Mouse (Mus musculus) limb, embryonic 11.5 days (tissue): ENCODE results near the gene Tmprss12. TPM values are rescaled to one million over a fixed set of nuclear protein-coding genes. Genes with fewer than 3 reads are reported as not detected.

Experiments used
- ATAC-seq: fragments of 200-750 bp; cut with Nextera tagmentation; 2 replicates; pipeline ENCODE4 v1.8.0; 2017; ENCODE audit warnings: low read depth; ENCODE audit not compliant: insufficient number of reproducible peaks, low FRiP score, low TSS enrichment
- DNase-seq: peaks from one replicate; pipeline ENCODE4 v3.0.0-alpha.2; 2015; ENCODE audit warnings: low spot score
- H3K27ac ChIP-seq: fragments of 300-500 bp; sonication (generic); replicated peaks from 2 replicates; pipeline ENCODE4 v1.5.1; 2014; ENCODE audit warnings: low read depth, mild to moderate bottlenecking, low read length
- H3K27me3 ChIP-seq: fragments of 300-500 bp; sonication (generic); 2 replicates; pipeline ENCODE4 v1.6.1; 2014; ENCODE audit warnings: mild to moderate bottlenecking, low read length, mixed read lengths; ENCODE audit not compliant: control insufficient read depth, insufficient read depth
- H3K36me3 ChIP-seq: fragments of 300-500 bp; sonication (generic); 2 replicates; pipeline ENCODE4 v1.6.1; 2014; ENCODE audit warnings: mild to moderate bottlenecking, low read length, moderate library complexity, mixed read lengths; ENCODE audit not compliant: control insufficient read depth, insufficient read depth
- H3K4me1 ChIP-seq: fragments of 300-500 bp; sonication (generic); 2 replicates; pipeline ENCODE4 v1.6.1; 2014; ENCODE audit warnings: low read length, mixed read lengths; ENCODE audit not compliant: control insufficient read depth, insufficient read depth
- H3K4me2 ChIP-seq: fragments of 300-500 bp; sonication (generic); 2 replicates; pipeline ENCODE4 v1.6.1; 2014; ENCODE audit warnings: low read depth, mild to moderate bottlenecking, moderate library complexity; ENCODE audit not compliant: severe bottlenecking
- H3K4me3 ChIP-seq: fragments of 300-500 bp; sonication (generic); 2 replicates; pipeline ENCODE4 v1.5.1; 2014; ENCODE audit warnings: low read depth, low read length
- H3K9ac ChIP-seq: fragments of 300-500 bp; sonication (generic); 2 replicates; pipeline ENCODE4 v1.6.1; 2014; ENCODE audit warnings: mild to moderate bottlenecking, low read length
- H3K9me3 ChIP-seq: fragments of 300-500 bp; sonication (generic); 2 replicates; pipeline ENCODE4 v1.6.1; 2016; ENCODE audit warnings: low read length; ENCODE audit not compliant: control insufficient read depth
- WGBS: fragments of 180-500 bp; shearing (Covaris S2); extraction: QIAGEN DNeasy Blood & Tissue Kit; methylation state at CpG from one replicate; pipeline ENCODE4 v1.1.7; 2014; 5-methylcytosine and 5-hydroxymethylcytosine counted together
- polyA plus RNA-seq: library from polyadenylated mRNA; unstranded; fragments of >200 nt; fragmentation: Nextera tagmentation; extraction: Ambion mirVana; gene quantifications from 2 replicates; pipeline ENCODE4 v1.2.1, GENCODE M21; 2014

Tmprss12 gene
- polyA plus RNA-seq: not detected in 2 replicates

DNA sequence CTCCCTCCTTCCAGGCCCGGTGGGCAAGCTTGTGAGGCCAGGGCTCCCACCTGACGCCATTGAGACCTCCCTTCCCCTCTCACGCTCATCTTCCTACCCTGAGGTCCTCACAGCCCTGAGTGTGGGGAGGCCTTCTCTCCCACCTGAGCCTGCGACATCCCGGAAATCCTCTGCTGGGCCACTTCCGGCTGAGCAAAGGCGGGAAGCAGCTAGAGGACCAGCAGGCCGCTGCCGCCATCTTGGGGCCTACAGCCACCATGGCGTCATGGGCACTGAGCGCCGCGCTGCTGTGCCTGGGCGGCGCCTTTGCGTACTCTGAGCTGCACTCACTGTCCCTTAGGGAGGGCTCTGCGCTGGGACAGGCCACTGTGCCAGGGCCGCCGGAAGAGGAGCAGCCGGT, at the start of gene Tmprss12:
Tmprss12 (plus strand) TSS at position 212 of the 400 bp plus-strand sequence.
- 95% methylated on average over 20 of the region's 20 CpGs for WGBS
- ATAC-seq: no peak
- Histone ChIP-seq H3K4me2 (no peak within 1 kb of the TSS), H3K9me3 (no peaks in the 10 kb centered on the region), H3K4me1 (no peaks in the 10 kb centered on the region), H3K36me3 (no peaks in the 10 kb centered on the region), H3K4me3 (no peak within 1 kb of the TSS), H3K27me3 (no peaks in the 10 kb centered on the region), H3K9ac (no peak within 1 kb of the TSS), H3K27ac (no peak within 1 kb of the TSS)
- no peak for DNase-seq

DNA sequence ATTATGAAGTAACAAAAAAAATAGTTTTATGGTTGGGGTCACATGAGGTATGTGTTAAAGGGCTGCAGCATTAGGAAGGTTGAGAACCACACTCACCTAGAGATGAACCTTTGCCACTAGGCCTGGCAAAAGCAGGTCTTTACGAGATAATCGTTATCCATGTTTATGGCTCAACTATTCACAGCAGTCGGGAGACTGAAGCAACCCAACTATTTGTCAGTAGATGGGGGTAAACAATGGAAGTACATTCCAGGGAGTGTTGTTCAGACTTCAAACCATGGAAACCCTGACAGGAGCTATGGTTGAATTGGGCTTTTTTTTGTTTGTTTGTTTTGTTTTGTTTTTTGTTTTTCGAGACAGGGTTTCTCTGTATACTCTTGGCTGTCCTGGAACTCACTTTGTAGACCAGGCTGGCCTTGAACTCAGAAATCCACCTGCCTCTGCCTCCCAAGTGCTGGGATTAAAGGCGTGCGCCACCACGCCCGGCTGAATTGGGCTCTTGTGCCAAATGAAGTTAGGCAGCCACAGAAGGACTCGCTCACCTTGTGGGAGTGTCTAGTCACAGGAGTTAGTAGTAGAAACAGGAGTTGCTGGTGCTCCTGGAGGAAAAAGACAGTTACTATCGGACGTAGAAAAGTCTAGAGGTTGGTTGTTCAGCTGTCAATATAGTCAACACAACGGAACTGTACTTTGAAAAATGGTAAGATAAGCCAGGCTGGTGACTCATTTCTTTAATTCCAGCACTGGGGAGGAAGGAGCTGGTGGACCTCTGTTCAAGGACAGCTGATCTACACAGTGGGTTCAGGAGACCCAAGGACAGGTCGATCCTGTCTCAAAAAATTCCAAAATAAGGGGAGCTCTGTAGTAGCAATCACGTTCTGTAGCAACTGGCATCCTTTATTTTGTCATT, 48.8 kb upstream of the Tmprss12 start:
- Histone ChIP-seq H3K9ac (no peak overlapping the region), H3K27ac (no peak overlapping the region)
- WGBS: 90% methylated on average over 14 of the region's 14 CpGs

DNA sequence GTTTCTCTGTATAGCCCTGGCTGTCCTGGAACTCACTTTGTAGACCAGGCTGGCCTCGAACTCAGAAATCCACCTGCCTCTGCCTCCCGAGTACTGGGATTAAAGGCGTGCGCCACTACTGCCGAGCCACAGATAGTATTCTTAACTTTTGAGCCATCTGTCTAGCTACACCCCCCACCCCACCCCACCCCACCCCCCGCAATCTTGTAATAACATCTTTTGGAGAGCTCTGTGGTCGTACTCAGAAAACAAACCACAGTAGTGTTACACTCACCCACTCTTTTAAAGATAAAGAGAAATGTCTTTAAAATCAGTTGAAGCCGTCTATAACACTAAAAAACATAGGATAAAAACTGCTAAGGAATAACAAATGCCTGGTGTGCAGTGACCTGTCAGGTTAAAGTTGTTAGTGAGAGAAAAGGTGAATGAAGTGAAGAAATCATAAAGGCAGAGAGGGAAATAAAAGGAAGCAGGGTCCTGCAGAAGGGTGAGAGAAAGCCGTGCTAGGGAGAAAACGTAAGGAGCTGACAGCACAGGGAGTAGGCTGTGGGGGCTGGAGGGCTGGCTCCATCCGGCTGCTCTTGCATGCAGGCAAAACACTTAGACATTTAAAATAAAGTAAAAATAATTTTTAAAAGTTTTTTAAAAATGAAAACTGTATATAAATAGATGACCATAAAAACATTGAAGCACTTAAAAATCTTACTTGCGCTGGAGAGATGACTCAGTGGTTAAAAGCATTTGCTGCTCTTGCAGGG, 45.2 kb upstream of the Tmprss12 start:
- no peak for ATAC-seq
- no peak for DNase-seq
- no peak overlapping the region for H3K27ac ChIP-seq
- H3K36me3 ChIP-seq: peaks cover 23% of the 10 kb centered on the region
- H3K4me3 ChIP-seq: no peak overlapping the region
- 92% methylated on average over 12 of the region's 12 CpGs for WGBS
- H3K27me3 ChIP-seq: no peaks in the 10 kb centered on the region
- H3K9ac ChIP-seq: no peak overlapping the region
- no peaks in the 10 kb centered on the region for H3K9me3 ChIP-seq
- no peak overlapping the region for H3K4me2 ChIP-seq
- no peaks in the 10 kb centered on the region for H3K4me1 ChIP-seq

More for the DNA sequence above, 48.8 kb upstream of the Tmprss12 start:
- H3K4me1 ChIP-seq: peaks cover 5% of the 10 kb centered on the region; the same call in 1 of the 2 replicates
- peaks cover 19% of the 10 kb centered on the region for H3K36me3 ChIP-seq
- DNase-seq: no peak
- H3K4me2 ChIP-seq: no peak overlapping the region
- no peak for ATAC-seq
- H3K4me3 ChIP-seq: no peak overlapping the region
- H3K9me3 ChIP-seq: no peaks in the 10 kb centered on the region
- H3K27me3 ChIP-seq: no peaks in the 10 kb centered on the region

DNA sequence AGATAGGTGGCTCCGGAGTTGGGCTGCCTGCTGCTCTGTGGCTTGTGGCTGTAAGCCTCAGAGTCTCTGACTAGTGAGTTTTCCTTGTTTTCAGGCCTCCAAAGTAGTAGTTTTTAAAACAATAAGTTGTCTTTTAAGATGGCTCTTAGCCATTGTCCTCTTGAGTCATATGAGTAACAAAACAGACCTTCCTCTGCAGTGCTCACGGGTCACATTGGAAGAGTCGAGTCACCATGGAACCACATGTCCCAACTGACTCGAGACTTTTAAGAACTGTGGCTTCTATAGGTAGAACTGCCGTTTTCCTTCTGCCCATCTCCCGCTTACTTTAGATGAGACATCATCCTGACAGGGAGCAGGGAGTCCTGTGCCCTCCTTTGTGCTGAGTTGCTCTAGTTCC, 43.7 kb upstream of the Tmprss12 start:
- Histone ChIP-seq H3K36me3 (peaks cover 26% of the 10 kb centered on the region), H3K4me2 (no peak overlapping the region), H3K27ac (no peak overlapping the region), H3K9me3 (no peaks in the 10 kb centered on the region), H3K4me1 (no peaks in the 10 kb centered on the region), H3K27me3 (no peaks in the 10 kb centered on the region), H3K9ac (no peak overlapping the region), H3K4me3 (no peak overlapping the region)
- WGBS: 93% methylated on average over 6 of the region's 6 CpGs
- DNase-seq: no peak
- ATAC-seq: no peak

DNA sequence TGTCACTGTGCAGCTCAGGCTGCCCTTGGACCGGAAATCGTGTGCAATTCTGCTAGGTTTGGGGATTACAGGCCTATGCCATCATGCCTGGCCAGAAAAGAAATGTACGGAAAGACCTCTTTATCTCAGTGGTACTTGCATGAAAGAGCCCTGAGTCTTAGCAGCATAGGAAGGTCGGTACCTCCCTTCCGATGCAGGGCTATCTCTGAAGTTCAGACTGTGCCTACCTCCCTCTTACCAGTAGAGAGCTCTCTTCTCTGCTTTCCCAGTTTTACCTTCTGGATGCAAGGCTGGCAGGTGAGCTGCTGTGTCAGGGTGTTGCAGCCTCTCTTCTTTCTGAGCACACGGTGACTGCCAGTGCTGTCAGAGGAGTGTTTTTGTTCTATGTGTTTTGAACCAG, 38.9 kb upstream of the Tmprss12 start:
- Histone ChIP-seq H3K27ac (no peak overlapping the region), H3K27me3 (no peaks in the 10 kb centered on the region), H3K4me3 (no peak overlapping the region), H3K36me3 (peaks cover 19% of the 10 kb centered on the region), H3K4me2 (no peak overlapping the region), H3K9ac (no peak overlapping the region), H3K4me1 (no peaks in the 10 kb centered on the region), H3K9me3 (no peaks in the 10 kb centered on the region)
- no peak for DNase-seq
- ATAC-seq: no peak
- 91% methylated on average over 6 of the region's 6 CpGs for WGBS

DNA sequence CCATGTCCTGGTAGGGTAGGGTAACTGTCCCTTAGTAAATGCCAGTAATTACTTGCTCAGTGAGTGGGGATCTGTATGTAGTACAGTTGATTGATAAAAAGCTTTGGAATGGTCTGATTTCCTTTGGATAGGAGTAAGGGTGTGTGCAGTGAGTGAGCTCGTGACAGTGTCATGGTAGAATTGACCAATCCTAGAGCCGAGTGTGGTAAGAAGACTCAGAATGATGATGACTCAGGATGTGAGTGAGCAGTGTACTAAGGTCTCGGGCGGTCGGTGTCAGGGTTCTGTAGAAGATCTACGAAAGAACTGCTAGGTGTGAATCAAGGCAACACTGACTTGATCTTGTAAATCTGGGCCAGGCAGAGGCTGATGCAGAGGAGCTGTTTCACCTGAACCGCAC, 34.7 kb upstream of the Tmprss12 start:
- DNase-seq (no peak), ATAC-seq (no peak)
- H3K27me3 ChIP-seq: no peaks in the 10 kb centered on the region
- H3K4me1 ChIP-seq: no peaks in the 10 kb centered on the region
- H3K27ac ChIP-seq: no peak overlapping the region
- no peak overlapping the region for H3K4me3 ChIP-seq
- no peak overlapping the region for H3K9ac ChIP-seq
- 96% methylated on average over 7 of the region's 7 CpGs for WGBS
- H3K9me3 ChIP-seq: no peaks in the 10 kb centered on the region
- H3K4me2 ChIP-seq: no peak overlapping the region
- H3K36me3 ChIP-seq: peaks cover 22% of the 10 kb centered on the region

DNA sequence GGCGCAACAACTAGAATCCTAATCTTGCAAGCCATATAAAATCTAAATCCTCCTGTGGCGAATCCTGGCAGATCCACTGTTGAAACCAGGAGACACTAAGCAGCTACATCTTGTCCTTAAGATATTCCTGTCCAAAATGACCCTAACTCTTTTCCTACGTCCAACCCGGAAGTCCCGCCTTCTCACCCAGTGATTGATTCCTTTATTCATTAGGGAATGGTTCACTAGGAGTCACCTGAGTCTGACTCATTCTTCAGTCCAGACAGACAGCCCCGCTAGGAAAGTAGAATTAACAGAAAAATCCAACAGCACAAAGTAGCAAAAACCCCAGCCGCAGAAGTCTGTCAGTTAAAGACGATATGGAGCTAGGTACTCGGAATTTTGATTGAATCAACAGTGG, 33.3 kb upstream of the Tmprss12 start:
- no peaks in the 10 kb centered on the region for H3K9me3 ChIP-seq
- H3K4me3 ChIP-seq: no peak overlapping the region
- ATAC-seq (no peak), DNase-seq (no peak)
- no peak overlapping the region for H3K27ac ChIP-seq
- H3K4me1 ChIP-seq: no peaks in the 10 kb centered on the region
- peaks cover 25% of the 10 kb centered on the region for H3K36me3 ChIP-seq
- no peak overlapping the region for H3K4me2 ChIP-seq
- no peaks in the 10 kb centered on the region for H3K27me3 ChIP-seq
- no peak overlapping the region for H3K9ac ChIP-seq
- 96% methylated on average over 9 of the region's 9 CpGs for WGBS

DNA sequence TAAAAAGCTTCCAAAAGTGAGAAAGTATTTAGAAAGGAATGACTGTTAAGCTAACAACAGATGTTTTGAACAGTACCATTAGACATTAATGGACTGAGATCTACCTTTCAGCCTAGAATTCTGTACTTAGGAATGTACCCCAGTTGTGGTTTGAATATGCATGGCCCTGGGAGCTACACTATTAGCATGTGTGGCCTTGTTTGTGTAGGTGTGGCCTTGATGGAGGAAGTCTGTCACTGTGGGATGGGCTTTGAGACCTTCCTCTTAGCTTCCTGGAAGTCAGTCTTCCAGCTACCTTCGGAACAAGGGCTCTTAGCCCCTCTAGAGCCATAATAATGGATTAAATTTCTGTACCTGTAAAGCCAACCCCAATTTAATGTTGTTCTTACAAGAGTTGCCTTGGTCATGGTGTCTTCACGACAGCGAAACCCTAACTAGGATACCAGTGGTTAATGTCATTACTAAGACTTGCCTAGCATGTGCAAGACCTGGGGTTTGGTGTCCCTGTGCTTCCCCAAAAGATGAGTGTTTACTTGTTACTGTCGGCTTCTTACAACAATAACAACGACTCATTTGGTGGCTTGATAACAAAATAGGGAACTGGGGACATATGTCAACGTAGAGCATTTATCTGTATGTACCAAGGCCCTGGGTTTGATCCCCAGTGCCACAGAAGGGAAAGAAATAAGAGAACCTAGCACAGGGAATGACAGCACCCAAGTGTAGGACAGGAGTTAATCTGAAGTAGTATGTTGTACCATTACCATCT, 31.8 kb upstream of the Tmprss12 start:
- no peak overlapping the region for H3K4me2 ChIP-seq
- no peaks in the 10 kb centered on the region for H3K9me3 ChIP-seq
- 95% methylated on average over 6 of the region's 6 CpGs for WGBS
- DNase-seq: no peak
- no peak overlapping the region for H3K27ac ChIP-seq
- H3K27me3 ChIP-seq: no peaks in the 10 kb centered on the region
- no peak overlapping the region for H3K4me3 ChIP-seq
- H3K4me1 ChIP-seq: no peaks in the 10 kb centered on the region
- ATAC-seq: no peak
- no peak overlapping the region for H3K9ac ChIP-seq
- peaks cover 26% of the 10 kb centered on the region for H3K36me3 ChIP-seq
